Mouse (Mus musculus) heart, postnatal 0 days (tissue): ENCODE measurements around the gene H2afz.

ENCODE experiments used
- CTCF ChIP-seq: IDR thresholded peaks from 2 replicates; pipeline ENCODE4 v1.5.1; 2016; ENCODE audit warnings: antibody characterized with exemption, control low read depth, low read depth
- EP300 ChIP-seq: IDR thresholded peaks from 2 replicates; pipeline ENCODE4 v1.6.1; 2016; ENCODE audit warnings: antibody characterized with exemption, low read depth

- TF ChIP-seq EP300 = no peak
- no peak for TF ChIP-seq CTCF
Observed at GRCm38 (mm10) chr3:137836543-137836942, 27.7 kb upstream of the H2afz start.
